Mouse (Mus musculus) lung, adult 2 months (tissue): Measurements from ENCODE around the gene Afdn.

ENCODE experiments used
- CTCF ChIP-seq: fragments of 200-500 bp; IDR thresholded peaks from 2 replicates; pipeline ENCODE4 v1.5.1; 2011; ENCODE audit warnings: mild to moderate bottlenecking, low read length, control low read depth; ENCODE audit not compliant: insufficient read depth
- POLR2A ChIP-seq: fragments of 200-500 bp; IDR thresholded peaks from 2 replicates; pipeline ENCODE4 v1.6.1; 2011; ENCODE audit warnings: low read depth, mild to moderate bottlenecking, control low read depth, low read length, borderline replicate concordance; ENCODE audit errors: extremely low read depth

DNA sequence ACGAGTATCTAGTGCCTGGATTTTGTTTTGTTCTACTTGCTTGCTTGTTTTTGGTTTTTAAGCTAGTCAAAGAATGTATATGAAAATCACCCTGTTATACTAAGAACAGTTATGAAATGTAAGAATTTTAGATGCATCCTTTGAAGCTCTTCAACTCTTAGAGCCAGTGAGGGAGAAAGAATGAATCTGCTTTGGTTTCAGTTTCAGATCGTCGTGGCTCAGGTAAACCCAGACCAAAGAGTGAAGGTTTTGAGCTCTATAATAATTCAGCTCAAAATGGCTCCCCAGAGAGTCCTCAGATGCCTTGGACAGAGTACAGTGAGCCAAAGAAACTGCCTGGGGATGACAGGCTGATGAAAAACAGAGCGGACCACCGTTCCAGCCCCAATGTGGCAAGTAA lies 123.2 kb downstream of the Afdn start:
- TF ChIP-seq CTCF, result no peak
- no peak for TF ChIP-seq POLR2A
